Mouse (Mus musculus) T-helper 1 cell (primary cell): ENCODE measurements at regions not wholly inside any gene's neighbourhood (a gene's known extent, or its start where the extent isn't known, plus 50 kb on each side); places are given as distances from the start of the nearest gene placed in this dataset.

Experiments
- in situ Hi-C: fragments of 300-600 bp; cut with MboI, MseI; formaldehyde crosslinking; loops from one replicate; pipeline ENCODE4 v1.15.1; 2025; ENCODE audit warnings: high pct_unique_total_duplicates

DNA sequence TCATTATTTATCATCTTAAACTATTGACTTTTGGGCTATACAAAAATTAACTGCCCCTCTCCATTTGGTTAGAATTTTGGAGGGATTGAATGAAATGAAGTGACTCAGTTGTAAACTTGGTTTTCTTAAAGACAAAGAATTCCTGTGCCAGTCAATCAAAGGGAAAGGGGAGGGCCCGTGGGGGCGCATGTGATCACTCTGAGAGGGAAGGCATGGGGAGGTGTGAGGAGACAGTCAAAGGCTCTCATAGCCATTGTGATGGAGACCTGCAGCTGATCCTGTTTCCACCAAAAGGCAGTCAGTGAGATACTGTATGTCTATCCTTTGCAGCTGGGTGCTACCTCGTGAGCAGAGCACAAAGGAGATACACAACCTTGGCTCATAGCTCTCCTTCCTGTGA is 156.6 kb upstream of the Slc24a2 start:
- in situ Hi-C loops: no loop called here

DNA sequence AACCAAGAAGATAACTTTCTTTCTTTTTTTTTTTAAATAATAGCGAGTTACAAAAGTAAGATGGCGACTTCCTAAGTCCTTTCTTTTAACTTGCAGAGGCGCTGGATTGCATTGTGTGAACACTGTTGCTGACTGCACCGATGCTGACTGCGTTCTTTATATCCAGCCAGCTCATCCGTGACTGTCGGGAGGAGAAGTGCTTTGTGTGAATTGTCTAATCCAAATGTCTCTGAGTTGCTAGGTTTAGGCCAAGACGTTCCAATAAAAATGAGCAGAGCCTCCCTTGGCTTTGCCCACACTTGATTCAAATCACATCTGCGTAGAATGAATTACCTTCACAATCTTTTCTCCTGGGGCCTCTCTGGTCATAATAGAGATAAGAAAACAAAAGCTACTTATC is 156.0 kb upstream of the Slc24a2 start:
- in situ Hi-C loops: no loop called here

DNA sequence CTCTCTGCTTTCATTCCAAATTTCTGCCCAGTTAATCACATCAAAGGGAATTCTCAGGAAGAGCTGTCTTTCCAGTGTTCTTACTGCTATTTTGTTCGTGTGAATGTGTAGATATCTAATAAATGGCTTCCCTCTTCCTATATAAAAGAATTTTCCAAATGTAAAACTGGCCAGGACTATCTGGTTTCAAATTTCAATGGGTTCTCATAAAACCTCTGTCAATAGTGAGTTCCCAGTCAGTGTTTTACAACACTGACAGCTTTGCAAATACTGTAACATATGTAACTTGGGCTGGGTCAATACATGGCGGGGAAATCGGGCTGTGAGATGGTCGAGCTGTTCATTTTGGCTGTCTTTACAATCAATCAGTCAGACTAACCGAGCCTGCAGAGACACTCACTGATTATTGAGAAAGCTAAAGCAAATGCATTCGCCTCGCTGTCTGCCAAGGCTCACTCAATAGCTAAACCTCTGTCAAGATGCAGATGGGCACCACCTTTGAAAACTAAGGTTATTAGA is 155.0 kb upstream of the Slc24a2 start:
- in situ Hi-C loops: no loop called here

DNA sequence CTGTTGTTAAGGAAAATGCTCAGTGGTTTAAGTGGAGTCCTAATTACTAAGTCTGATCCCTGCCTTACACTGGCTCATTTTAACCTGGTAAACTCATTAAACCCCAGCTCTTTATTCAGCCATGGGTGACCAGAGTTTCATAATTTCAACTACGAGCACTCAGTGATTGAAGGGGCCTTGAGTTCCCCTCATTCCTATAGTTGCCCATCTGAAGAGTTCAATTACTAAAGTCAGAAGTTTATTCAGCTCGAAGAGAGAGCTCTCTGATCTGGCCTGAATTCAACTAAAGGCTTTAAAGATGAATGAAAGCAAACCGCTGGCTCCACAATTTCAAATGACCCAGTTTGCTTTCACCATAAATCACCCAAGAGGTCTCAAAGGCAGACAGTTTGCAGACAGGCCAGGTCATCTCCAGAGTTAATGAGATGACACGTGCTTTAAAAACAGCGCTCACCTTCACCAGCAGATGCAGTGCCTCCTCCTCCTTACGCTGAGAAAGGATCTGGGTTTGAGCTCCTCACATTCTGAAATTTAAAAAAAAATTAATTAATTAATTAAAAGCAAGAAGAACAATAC is 154.3 kb upstream of the Slc24a2 start:
- in situ Hi-C loops: no loop called here

DNA sequence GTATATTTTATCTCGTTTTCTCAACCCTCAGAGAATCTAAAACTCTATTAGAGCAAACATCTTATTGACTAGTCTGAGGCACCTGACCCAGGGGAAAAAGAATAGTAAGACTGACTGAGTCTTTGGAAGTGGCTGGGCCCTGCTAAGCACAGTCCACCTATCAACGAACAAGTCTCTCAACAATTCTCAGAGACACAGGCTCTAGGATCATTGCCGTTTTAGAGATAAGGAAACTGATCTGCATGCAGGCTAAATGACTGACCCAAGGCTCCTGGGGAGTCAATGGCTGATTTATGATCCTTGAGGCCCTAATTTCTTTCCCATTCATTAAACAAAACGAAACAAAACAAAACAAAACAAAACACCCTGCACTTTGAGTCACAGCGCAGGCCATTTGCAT is 150.4 kb upstream of the Slc24a2 start:
- in situ Hi-C loops: no loop called here

DNA sequence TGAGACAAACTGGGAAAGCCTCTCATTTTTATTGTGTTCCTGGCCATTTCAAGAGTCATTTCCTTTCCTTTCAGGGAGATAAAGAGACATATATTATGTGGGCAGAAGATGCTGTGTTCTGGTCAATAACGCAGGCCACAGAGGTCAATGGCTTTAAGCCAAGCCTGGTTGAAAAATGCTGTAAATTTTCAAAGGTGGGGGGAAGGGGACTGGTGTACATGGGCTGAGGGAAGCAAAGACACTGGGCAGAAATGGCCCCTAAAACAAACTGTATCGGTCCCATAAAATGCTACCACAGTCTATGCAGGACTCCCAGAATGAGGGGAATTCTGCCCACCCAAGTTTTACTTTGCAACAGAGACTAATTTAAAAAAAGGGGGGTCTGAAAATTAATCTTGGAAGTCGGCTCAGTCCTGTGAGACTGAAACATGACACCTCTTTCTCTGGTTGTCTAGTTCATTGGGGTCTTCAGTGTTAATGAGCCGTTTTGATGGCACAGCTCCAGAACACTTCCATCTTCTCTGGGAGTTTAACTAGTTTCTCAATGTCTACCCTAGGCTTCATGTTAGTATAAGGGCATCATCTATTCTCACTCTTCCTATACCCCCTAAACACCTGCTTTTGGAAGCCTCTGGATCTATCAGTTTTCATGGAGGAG is 149.4 kb upstream of the Slc24a2 start:
- in situ Hi-C loops: no loop called here

DNA sequence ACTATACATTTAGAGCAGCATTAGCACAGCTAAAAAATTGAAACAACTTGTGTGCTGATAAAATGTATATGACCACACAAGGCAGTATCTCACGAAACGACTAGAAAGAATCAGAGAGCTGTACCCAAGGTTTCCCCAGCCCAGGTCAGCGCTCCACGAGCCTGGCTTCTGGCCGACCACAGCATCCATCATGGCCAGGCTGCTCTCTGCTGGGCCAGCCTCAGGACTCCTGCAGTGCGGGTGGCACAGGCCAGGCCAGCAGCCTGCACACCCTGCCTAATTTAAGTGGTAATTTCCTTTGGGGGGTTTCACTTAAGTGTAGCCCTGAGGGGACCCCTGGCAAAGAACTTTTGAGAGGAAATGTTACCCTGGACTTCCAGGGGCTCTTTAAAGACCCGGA is 141.7 kb upstream of the Slc24a2 start:
- in situ Hi-C loops: loop anchor here (5.0 kb wide), 1 partner anchor 510 kb away; no protein-coding TSS in a partner anchor

DNA sequence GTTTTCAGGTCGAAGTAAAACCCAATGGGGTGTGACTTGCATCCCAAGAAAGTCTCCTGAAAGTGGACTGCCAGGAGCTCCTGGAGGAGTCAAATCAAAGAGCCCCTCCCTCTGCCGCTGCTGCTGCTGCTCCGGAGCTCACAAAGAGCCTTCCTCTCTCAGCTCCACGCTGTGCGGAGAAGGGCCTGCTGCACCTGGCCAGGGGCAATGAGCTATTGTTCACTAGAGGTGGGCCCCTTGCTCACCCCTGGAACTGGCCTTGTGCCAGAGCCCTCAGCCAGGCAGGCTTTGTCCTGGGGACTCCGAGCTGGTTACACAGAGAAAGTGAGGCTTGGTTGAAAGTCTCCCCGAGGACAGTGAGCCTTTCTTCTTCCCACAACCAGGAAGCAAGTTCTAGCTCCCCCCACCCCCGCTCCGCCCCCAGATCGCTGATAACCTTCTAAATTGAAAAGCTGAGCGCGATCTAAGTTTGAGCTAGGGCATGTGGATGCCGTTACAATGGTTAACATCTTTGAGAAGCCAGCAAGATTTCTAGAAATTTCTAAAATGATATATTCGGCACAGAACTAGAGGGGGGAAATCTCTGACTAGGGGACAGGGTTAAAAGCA is 139.5 kb upstream of the Slc24a2 start:
- in situ Hi-C loops: loop anchor here (5.0 to 10.0 kb wide), 2 partner anchors 513 to 1385 kb away; partner anchors contain the start of gene Gm13271

DNA sequence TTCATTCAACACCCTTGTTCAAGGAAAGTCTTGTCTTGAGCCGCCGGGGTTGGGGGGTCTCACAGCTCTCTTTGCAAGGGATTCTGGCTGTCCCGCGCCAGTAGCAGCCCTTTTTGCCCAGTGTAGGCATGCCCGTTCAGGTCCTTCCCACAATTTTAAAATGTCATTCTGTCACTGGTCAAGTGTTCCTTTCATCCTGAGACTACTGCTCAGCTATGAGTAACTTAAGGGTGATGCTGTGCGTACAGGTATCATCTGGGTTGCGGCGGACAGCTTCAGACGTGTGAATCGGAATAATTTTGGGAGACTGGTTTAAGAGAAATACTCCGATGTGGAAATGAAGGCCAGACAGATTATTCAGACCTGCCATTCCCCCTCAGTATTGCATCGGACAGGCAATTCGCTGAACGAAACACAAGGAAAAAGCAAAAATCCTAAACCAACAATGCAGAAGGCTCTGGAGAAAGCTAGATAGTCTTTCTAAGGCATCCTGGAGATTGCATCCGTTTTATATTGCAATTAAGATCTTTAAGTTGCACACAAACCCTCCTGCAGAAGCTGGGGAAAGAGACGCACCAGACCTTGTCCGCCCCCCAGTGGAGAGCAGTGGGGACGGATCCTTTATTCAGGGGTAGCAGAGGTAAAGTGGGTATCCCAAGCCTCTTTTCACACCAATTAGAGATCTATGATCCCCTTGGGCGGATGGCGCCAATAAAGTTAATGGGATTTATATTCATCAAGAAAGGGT is 138.3 kb upstream of the Slc24a2 start:
- in situ Hi-C loops: loop anchor here (10.0 kb wide), 1 partner anchor 1386 kb away; the partner anchor contains the start of gene Gm13271

DNA sequence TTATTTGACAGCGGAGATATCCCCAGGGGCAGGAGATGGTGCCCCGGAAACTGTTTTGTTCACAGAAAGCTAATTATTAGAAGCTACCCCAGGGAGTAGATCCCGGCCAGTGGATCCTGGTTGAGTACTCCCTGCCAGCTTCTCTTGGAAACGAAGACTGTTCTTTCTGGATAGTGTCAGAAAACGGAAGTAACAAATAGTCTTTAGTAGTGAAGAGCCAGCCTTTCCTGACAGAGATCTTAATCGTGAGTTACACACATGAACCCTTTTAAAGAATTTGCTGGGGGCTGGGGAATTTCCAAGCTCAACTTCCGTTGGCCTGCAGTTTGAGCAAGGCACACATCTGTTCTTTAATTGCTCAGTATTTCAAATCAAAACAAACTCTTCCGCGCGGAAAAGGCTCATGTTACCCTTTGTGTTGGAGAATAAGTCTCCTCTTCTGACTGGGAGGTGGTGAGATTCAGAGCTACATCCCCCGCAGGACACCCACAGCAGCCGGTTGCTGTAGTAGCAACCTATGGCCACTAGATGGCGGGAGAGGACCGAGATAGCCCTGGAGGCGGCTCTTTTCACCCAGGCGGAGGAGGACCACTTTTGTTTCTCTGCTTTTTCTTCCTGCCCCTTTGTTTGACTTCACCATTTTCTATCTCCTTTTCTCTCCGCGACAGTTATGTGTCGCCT is 137.6 kb upstream of the Slc24a2 start:
- in situ Hi-C loops: loop anchor here (10.0 kb wide), 1 partner anchor 1387 kb away; the partner anchor contains the start of gene Gm13271

DNA sequence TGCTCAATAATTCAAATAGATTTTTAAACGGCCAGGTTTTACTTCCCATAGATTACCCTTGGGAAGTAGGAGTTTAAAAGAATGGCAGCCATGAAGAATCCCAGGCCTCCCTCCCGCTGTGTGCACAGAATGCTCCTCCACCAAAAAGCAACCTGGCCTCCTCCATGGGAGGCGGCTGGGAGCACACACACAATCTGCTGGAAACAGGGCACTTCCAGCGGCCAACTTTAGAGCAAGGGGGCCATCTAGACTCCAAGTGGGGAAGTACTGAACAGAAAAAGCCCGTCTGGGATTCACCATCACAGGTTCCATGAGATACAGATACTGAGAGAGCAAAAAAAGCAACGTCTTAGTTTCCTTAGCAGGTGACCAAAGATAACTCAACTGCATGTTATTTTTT is 131.9 kb upstream of the Slc24a2 start:
- in situ Hi-C loops: loop anchor here (10.0 kb wide), 1 partner anchor 1393 kb away; the partner anchor contains the start of gene Gm13271

DNA sequence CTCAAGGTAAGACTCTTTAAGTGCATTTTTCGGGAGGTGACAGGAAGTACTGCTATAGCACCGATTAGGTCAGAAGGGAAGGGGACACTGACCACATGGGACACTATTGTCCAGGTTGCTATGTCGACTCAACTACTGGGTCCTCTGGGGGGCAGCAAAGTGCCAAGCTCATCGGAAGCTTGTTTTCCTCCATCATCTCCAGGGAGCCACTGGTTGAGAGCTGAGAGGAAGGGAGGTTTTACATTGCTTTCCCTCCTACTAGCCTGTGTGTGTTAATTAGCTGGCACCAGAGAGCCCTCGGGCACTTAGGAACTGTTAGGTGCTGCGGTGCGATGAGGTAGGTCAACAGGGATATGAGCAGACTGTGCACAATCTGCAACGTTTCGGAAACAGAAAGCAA is 129.2 kb upstream of the Slc24a2 start:
- in situ Hi-C loops: no loop called here

DNA sequence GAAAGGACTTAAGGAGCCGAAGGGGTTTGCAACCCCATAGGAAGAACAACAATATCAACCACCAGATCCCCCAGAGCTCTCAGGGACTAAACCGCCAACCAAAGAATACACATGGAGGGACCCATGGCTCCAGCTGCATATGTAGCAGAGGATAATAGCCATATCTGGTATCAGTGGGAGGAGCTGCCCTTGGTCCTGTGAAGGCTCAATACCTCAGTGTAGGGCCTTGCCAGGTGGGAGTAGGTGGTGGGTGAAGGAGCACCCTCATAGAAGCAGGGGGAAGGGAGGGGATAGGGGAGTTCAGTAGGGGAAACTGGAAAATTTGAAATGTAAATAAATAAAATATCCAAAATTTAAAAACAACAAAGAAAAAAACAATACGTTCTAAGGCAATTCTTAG is 128.7 kb upstream of the Slc24a2 start:
- in situ Hi-C loops: no loop called here

DNA sequence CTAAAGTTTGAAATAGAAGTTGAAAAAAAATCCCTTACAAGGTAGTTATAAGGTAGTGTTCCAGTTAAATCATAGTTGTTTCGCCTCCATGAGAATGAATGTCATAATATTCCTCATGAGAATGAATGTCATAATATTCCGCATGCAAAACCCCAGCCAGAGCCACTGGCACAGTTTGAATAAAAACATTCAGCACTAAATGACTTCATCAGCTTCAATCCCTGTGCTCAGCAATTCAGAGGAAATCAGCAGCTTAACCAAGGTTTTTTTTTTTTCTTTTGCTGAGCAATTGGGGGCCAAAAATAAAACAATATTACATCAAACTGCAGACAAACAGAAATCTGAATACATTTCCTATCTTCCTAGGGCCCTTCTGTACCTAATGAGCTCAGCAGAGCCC is 102.7 kb upstream of the Slc24a2 start:
- in situ Hi-C loops: no loop called here

DNA sequence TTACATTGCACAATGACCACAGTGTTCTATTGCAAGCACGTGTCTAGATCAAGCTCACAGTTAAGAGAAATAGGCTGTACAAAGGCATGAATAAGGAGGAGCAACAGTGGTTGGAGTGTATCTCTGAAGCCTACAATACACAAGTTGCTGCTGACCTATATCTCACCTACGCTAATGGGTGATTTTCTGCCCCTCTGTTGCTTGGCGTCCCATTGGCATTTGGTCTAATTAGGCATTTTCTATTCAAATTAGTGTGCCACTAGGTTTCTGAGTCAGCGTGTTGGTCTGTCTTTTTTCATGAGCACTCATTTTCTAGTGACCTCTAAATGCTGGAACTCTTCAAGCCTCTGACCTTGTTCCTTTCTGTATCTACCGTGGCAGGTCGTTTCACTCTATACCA is 98.9 kb upstream of the Slc24a2 start:
- in situ Hi-C loops: no loop called here

DNA sequence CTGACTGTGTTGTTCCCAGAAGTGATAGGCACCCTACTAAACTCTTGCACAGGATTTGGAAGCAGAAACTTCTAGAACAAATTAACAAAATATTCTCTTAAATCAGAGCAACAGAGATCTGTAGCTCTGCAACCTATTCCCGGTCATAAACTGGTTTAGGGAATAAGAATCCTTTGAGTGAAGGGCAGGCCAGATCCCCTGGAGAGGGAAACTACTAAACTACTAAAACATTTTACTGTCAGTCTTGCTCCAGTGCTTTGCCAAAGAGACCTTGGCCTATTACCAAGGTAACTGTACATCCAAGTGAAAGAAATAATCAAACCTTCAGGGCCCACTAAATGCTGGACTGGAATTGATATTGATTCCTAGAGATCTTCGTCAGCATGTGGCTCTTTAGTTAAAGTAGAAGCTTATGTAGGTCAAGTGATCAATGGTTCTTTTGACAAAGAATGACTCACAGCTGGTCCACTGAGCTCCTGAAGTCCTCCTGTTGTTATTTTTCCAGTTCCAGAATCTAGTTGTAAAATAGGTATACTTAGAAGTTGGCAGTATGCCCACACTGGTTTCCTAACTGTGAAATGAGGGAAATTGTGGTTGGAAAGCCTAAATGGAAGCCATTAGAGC is 91.6 kb upstream of the Slc24a2 start:
- in situ Hi-C loops: no loop called here

DNA sequence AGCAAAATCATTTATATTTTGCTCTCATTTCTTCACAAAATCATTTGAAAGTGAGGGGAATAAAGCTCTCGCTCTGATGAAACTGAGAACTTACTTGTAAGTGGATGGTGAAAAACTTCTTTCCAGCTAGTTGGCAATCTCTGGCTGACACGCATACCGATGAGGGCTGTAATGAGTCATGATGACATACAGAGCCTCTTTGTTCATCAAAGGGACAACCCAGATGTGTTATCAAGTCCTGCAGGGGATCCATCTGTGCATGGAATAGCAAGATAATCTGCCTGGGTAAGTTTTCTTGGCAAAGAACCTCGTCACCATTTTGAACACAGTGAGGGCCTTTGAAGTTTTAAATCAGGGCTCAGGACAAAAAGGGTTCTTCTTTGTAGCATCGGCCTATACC is 67.9 kb upstream of the Slc24a2 start:
- in situ Hi-C loops: no loop called here

DNA sequence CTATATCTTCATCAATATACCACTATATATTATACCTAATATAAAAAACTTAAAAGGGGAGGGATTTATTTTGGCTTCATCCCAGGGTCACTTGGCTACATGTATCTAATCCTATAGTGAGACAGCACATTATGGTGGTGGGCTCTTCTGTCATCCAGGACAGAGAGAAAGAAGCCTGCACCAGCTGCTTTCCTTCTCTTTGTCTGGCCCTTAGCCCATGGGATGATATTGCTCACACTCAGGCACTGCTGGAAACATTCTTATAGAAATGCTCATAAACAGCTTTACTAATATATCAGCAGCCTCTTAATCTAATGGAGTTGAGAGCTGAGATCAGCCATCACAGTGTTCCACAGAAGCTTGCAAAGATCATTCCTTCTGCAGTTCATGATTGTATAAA is 64.3 kb upstream of the Slc24a2 start:
- in situ Hi-C loops: no loop called here
